Mouse (Mus musculus) CH12.LX (cell line): ENCODE measurements around the gene Phactr1. TPM values are rescaled to one million over a fixed set of nuclear protein-coding genes. Genes with fewer than 3 reads are reported as not detected.

Experiments
- DNase-seq: peaks from one replicate; pipeline ENCODE4 v3.0.0-alpha.2; 2013; ENCODE audit errors: extremely low read depth
- H3K27ac ChIP-seq: 2 replicates; pipeline ENCODE4 v1.5.1; 2012; ENCODE audit warnings: low read depth, mild to moderate bottlenecking, control low read depth, moderate library complexity; ENCODE audit not compliant: insufficient read depth
- H3K27me3 ChIP-seq: replicated peaks from 2 replicates; pipeline ENCODE3; 2012; ENCODE audit warnings: inconsistent platforms
- H3K36me3 ChIP-seq, 2 experiments: replicated peaks in 1 of 2; 2 replicates each; pipeline versions ENCODE3 to v1.6.1; 2012; ENCODE audit warnings: inconsistent platforms in 1 of 2, low read length in 1 of 2, mild to moderate bottlenecking in 1 of 2, mixed read lengths in 1 of 2, moderate library complexity in 1 of 2; ENCODE audit not compliant: control insufficient read depth in 1 of 2, insufficient read depth in 1 of 2
- H3K4me1 ChIP-seq, 2 experiments: 2 replicates each; pipeline ENCODE4 v1.6.1; 2012; ENCODE audit warnings: inconsistent platforms in 1 of 2, moderate library complexity in 1 of 2; ENCODE audit not compliant: insufficient read depth in 2 of 2, control insufficient read depth in 1 of 2
- H3K4me2 ChIP-seq: 2 replicates; pipeline ENCODE4 v1.6.1; 2012; ENCODE audit warnings: low read depth, mild to moderate bottlenecking, control low read depth; ENCODE audit not compliant: poor library complexity, insufficient read depth, severe bottlenecking
- H3K4me3 ChIP-seq, 3 experiments: fragments of 150-350 bp in 1 of 3; sonication (generic) in 1 of 3; replicated peaks in 1 of 3; 2 replicates each; pipeline versions ENCODE3 to v1.5.1; 2011 to 2012; ENCODE audit warnings: low read depth in 2 of 3, low read length in 2 of 3, mild to moderate bottlenecking in 2 of 3, moderate library complexity in 2 of 3, control low read depth in 1 of 3, improper control_type of control experiment in 1 of 3, inconsistent platforms in 1 of 3, mixed read lengths in 1 of 3; ENCODE audit not compliant: poor library complexity in 1 of 3
- H3K79me2 ChIP-seq: replicated peaks from 2 replicates; pipeline ENCODE4 v1.6.1; 2012; ENCODE audit warnings: mild to moderate bottlenecking, moderate library complexity; ENCODE audit not compliant: control insufficient read depth, poor library complexity, insufficient read depth, severe bottlenecking; ENCODE audit errors: extremely low read depth
- H3K9ac ChIP-seq: 2 replicates; pipeline ENCODE4 v1.6.1; 2012; ENCODE audit warnings: low read depth, mild to moderate bottlenecking, control low read depth, moderate library complexity; ENCODE audit not compliant: insufficient read depth
- H3K9me3 ChIP-seq: replicated peaks from 2 replicates; pipeline ENCODE3; 2012; ENCODE audit warnings: low read length, inconsistent platforms, mixed read lengths
- CHD1 ChIP-seq: IDR thresholded peaks from 2 replicates; pipeline ENCODE4 v1.6.1; 2012; ENCODE audit warnings: low read depth, low read length, improper control_type of control experiment, inconsistent platforms
- CHD2 ChIP-seq: IDR thresholded peaks from 2 replicates; pipeline ENCODE4 v1.6.1; 2011; ENCODE audit warnings: low read length, improper control_type of control experiment
- CTCF ChIP-seq, 2 experiments: IDR thresholded peaks in 1 of 2; conservative IDR thresholded peaks in 1 of 2; 2 replicates each; pipeline ENCODE4 v1.5.1; 2011 to 2012; ENCODE audit warnings: low read depth in 2 of 2, low read length in 2 of 2, improper control_type of control experiment in 1 of 2, inconsistent platforms in 1 of 2, mild to moderate bottlenecking in 1 of 2, moderate library complexity in 1 of 2
- EP300 ChIP-seq: IDR thresholded peaks from 2 replicates; pipeline ENCODE4 v1.6.1; 2011; ENCODE audit warnings: low read length, improper control_type of control experiment
- GABPA ChIP-seq: IDR thresholded peaks from 2 replicates; pipeline ENCODE4 v1.6.1; 2012; ENCODE audit warnings: low read depth, low read length, improper control_type of control experiment, inconsistent platforms; ENCODE audit not compliant: insufficient replicate concordance
- IRF4 ChIP-seq: IDR thresholded peaks from 2 replicates; pipeline ENCODE4 v1.6.1; 2014; ENCODE audit warnings: low read depth, mild to moderate bottlenecking, inconsistent platforms, low read length, improper control_type of control experiment
- JUN ChIP-seq: IDR thresholded peaks from 2 replicates; pipeline ENCODE4 v1.6.1; 2011; ENCODE audit warnings: low read depth, mild to moderate bottlenecking, low read length, improper control_type of control experiment, moderate library complexity; ENCODE audit not compliant: insufficient read depth
- MAFK ChIP-seq: IDR thresholded peaks from 2 replicates; pipeline ENCODE4 v1.6.1; 2011; ENCODE audit warnings: low read length, improper control_type of control experiment; ENCODE audit not compliant: insufficient replicate concordance
- MAZ ChIP-seq: IDR thresholded peaks from 2 replicates; pipeline ENCODE4 v1.6.1; 2012; ENCODE audit warnings: low read depth, mild to moderate bottlenecking, inconsistent platforms, low read length, improper control_type of control experiment, moderate library complexity
- MYC ChIP-seq: IDR thresholded peaks from 2 replicates; pipeline ENCODE4 v1.6.1; 2011; ENCODE audit warnings: low read depth, mild to moderate bottlenecking, improper control_type of control experiment, low read length
- NELFE ChIP-seq: IDR thresholded peaks from 2 replicates; pipeline ENCODE4 v1.6.1; 2011; ENCODE audit warnings: low read depth, low read length, improper control_type of control experiment
- RCOR1 ChIP-seq: conservative IDR thresholded peaks from 2 replicates; pipeline ENCODE4 v1.6.1; 2012; ENCODE audit warnings: low read depth, mild to moderate bottlenecking, inconsistent platforms, low read length, improper control_type of control experiment
- TCF12 ChIP-seq: IDR thresholded peaks from 2 replicates; pipeline ENCODE4 v1.6.1; 2014; ENCODE audit warnings: low read depth, mild to moderate bottlenecking, inconsistent platforms, low read length, improper control_type of control experiment
- UBTF ChIP-seq: IDR thresholded peaks from 2 replicates; pipeline ENCODE4 v1.6.1; 2012; ENCODE audit warnings: low read depth, mild to moderate bottlenecking, inconsistent platforms, low read length, improper control_type of control experiment, moderate library complexity
- ZKSCAN1 ChIP-seq: IDR thresholded peaks from 2 replicates; pipeline ENCODE4 v1.6.1; 2012; ENCODE audit warnings: low read depth, inconsistent platforms, low read length, improper control_type of control experiment, borderline replicate concordance
- dilution Hi-C: fragments of 300-500 bp; cut with MboI; formaldehyde crosslinking; loops from 2 replicates; pipeline ENCODE4 v1.14.3; 2020; ENCODE audit warnings: low sequenced_read_pairs; ENCODE audit not compliant: extremely low pct_unique_long_range_greater_than_20kb, extremely low pct_ligation_motif_present
- in situ Hi-C: fragments of 300-500 bp; cut with MboI; formaldehyde crosslinking; loops from 3 replicates; pipeline ENCODE4 v1.14.3; 2019; ENCODE audit warnings: low sequenced_read_pairs, low pct_ligation_motif_present, low pct_unique_long_range_greater_than_20kb, mixed read lengths
- polyA plus RNA-seq: library from polyadenylated mRNA; unstranded; fragments of >175 nt; gene quantifications from 2 replicates; pipeline ENCODE4 v1.2.1, GENCODE M21; 2012; ENCODE audit warnings: low read depth; ENCODE audit not compliant: insufficient read length
- total RNA-seq, 2 experiments: library from RNA; depleted of rRNA; stranded (reverse); fragments of 300-350 nt in 1 of 2; fragments of >200 nt in 1 of 2; gene quantifications; 2 replicates each; pipeline ENCODE4 v1.2.3; 2012 to 2014

Phactr1 gene
- total and polyA plus RNA-seq, 3 experiments: 2.0 to 6.1 (median 3.1) TPM

GRCm38 (mm10) chr13:42742226-42742625, 61.8 kb downstream of the Phactr1 start:
- no peaks in the 10 kb centered on the region for H3K79me2 ChIP-seq
- H3K9ac ChIP-seq: no peak overlapping the region
- H3K27me3 ChIP-seq: no peaks in the 10 kb centered on the region
- no peaks in the 10 kb centered on the region for H3K4me1 ChIP-seq
- in situ Hi-C loops (no loop called here), dilution Hi-C loops (no loop called here)
- no peak for DNase-seq
- no peaks in the 10 kb centered on the region for H3K36me3 ChIP-seq
- no peaks in the 10 kb centered on the region for H3K9me3 ChIP-seq
- H3K4me2 ChIP-seq: no peak overlapping the region
- no peak overlapping the region for H3K27ac ChIP-seq
- no peak overlapping the region for H3K4me3 ChIP-seq
- TF ChIP-seq CHD1: no peak
- TF ChIP-seq RCOR1: no peak
- TF ChIP-seq JUN: no peak
- TF ChIP-seq MAFK: no peak
- no peak for TF ChIP-seq GABPA
- TF ChIP-seq IRF4: no peak
- TF ChIP-seq UBTF: no peak
- no peak for TF ChIP-seq TCF12
- TF ChIP-seq ZKSCAN1: no peak
- no peak for TF ChIP-seq MAZ
- no peak for TF ChIP-seq MYC
- no peak for TF ChIP-seq CHD2
- no peak for TF ChIP-seq CTCF (conservative IDR thresholded peaks at IDR 0.05 in 1 of 2, IDR thresholded peaks at IDR 0.05 in 1 of 2; ENCODE audit: low read depth in 2 of 2, low read length in 2 of 2)
- TF ChIP-seq NELFE: no peak
- TF ChIP-seq EP300: no peak

DNA sequence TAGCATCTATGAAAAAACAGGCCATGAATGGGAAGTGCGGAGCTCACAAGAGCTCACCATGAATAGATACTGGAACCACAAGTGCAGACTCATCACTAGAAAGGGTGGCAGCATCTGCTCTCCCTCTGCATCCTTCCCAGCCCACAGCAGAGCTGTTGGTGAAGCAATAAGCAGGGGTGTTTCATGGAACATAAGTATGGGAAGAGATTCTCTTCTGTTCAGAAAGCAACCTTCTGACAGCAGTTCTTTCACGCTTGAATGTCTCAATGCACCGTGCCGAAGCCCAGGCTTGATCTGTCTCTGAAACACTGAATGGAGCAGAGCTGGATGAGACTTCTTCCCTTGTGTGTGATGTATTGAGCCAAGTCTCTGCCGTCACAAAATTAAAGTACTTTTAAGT, 64.0 kb downstream of the Phactr1 start:
- Histone ChIP-seq H3K4me1 (no peaks in the 10 kb centered on the region), H3K79me2 (no peaks in the 10 kb centered on the region), H3K9ac (no peak overlapping the region), H3K9me3 (no peaks in the 10 kb centered on the region), H3K4me2 (no peak overlapping the region), H3K27me3 (no peaks in the 10 kb centered on the region), H3K4me3 (no peak overlapping the region), H3K36me3 (no peaks in the 10 kb centered on the region), H3K27ac (no peak overlapping the region)
- in situ Hi-C loops (no loop called here), dilution Hi-C loops (no loop called here)
- no peak for DNase-seq
- no peak for TF ChIP-seq CHD1
